Mouse (Mus musculus) neural tube, embryonic 12.5 days (tissue): Measurements from ENCODE around the gene St8sia4. TPM values are rescaled to one million over a fixed set of nuclear protein-coding genes. Genes with fewer than 3 reads are reported as not detected.

Source experiments
- ATAC-seq: fragments of 200-750 bp; cut with Nextera tagmentation; 2 replicates; pipeline ENCODE4 v1.8.0; 2017; ENCODE audit warnings: low read depth, mild to moderate bottlenecking, moderate TSS enrichment, moderate library complexity; ENCODE audit not compliant: low FRiP score
- H3K27ac ChIP-seq: fragments of 300-500 bp; sonication (generic); 2 replicates; pipeline ENCODE4 v1.5.1; 2016
- H3K27me3 ChIP-seq: fragments of 300-500 bp; sonication (generic); replicated peaks from 2 replicates; pipeline ENCODE4 v1.6.1; 2016; ENCODE audit warnings: mild to moderate bottlenecking
- H3K36me3 ChIP-seq: fragments of 300-500 bp; sonication (generic); 2 replicates; pipeline ENCODE4 v1.6.1; 2016; ENCODE audit warnings: mild to moderate bottlenecking
- H3K4me1 ChIP-seq: fragments of 300-500 bp; sonication (generic); 2 replicates; pipeline ENCODE4 v1.6.1; 2016
- H3K4me2 ChIP-seq: fragments of 300-500 bp; sonication (generic); replicated peaks from 2 replicates; pipeline ENCODE4 v1.6.1; 2016; ENCODE audit warnings: mild to moderate bottlenecking
- H3K4me3 ChIP-seq: fragments of 300-500 bp; sonication (generic); 2 replicates; pipeline ENCODE4 v1.5.1; 2016
- H3K9ac ChIP-seq: fragments of 300-500 bp; sonication (generic); 2 replicates; pipeline ENCODE4 v1.6.1; 2016; ENCODE audit warnings: mild to moderate bottlenecking
- H3K9me3 ChIP-seq: fragments of 300-500 bp; sonication (generic); 2 replicates; pipeline ENCODE4 v1.6.1; 2016; ENCODE audit warnings: mild to moderate bottlenecking
- WGBS: fragments of 180-500 bp; shearing (Covaris S2); methylation state at CpG from one replicate; pipeline ENCODE4 v1.1.7; 2016; 5-methylcytosine and 5-hydroxymethylcytosine counted together
- polyA plus RNA-seq: library from polyadenylated mRNA; unstranded; fragments of >200 nt; fragmentation: Nextera tagmentation; extraction: Ambion mirVana; gene quantifications from 2 replicates; pipeline ENCODE4 v1.2.1, GENCODE M21; 2016

St8sia4 gene
- polyA plus RNA-seq, 1 experiment from 2014 or later, result 20.4 TPM

- WGBS, result 92% methylated on average over 8 of the region's 8 CpGs
- Histone ChIP-seq H3K9me3 (no peaks in the 10 kb centered on the region), H3K27ac (no peak overlapping the region)
Observed at GRCm38 (mm10) chr1:95653445-95653844, 13.9 kb downstream of the St8sia4 start.

GRCm38 (mm10) chr1:95644292-95644691 is 23.1 kb downstream of the St8sia4 start:
- H3K4me1 ChIP-seq, result no peaks in the 10 kb centered on the region
- H3K9me3 ChIP-seq, result no peaks in the 10 kb centered on the region
- H3K36me3 ChIP-seq, result no peaks in the 10 kb centered on the region
- no peak for ATAC-seq
- H3K27me3 ChIP-seq, result no peaks in the 10 kb centered on the region
- no peak overlapping the region for H3K9ac ChIP-seq
- WGBS, result 66% methylated on average over 2 of the region's 2 CpGs
- H3K27ac ChIP-seq, result no peak overlapping the region
- H3K4me2 ChIP-seq, result no peak overlapping the region
- H3K4me3 ChIP-seq, result no peak overlapping the region

More at GRCm38 (mm10) chr1:95653445-95653844, 13.9 kb downstream of the St8sia4 start:
- Histone ChIP-seq H3K4me2 (no peak overlapping the region), H3K9ac (no peak overlapping the region), H3K36me3 (no peaks in the 10 kb centered on the region), H3K4me3 (no peak overlapping the region), H3K4me1 (no peaks in the 10 kb centered on the region), H3K27me3 (no peaks in the 10 kb centered on the region)
- no peak for ATAC-seq

- H3K36me3 ChIP-seq, result peaks cover 6% of the 10 kb centered on the region; the same call in 1 of the 2 replicates
- H3K9ac ChIP-seq, result no peak overlapping the region
- no peaks in the 10 kb centered on the region for H3K9me3 ChIP-seq
- no peak overlapping the region for H3K4me2 ChIP-seq
- H3K4me1 ChIP-seq, result no peaks in the 10 kb centered on the region
- no peak overlapping the region for H3K4me3 ChIP-seq
- whole genome bisulfite sequencing, result 82% methylated on average over 3 of the region's 3 CpGs
- no peak for ATAC-seq
- H3K27me3 ChIP-seq, result no peaks in the 10 kb centered on the region
- H3K27ac ChIP-seq, result no peak overlapping the region
Observed at GRCm38 (mm10) chr1:95639001-95639400, 28.4 kb downstream of the St8sia4 start.

- Histone ChIP-seq H3K4me2 (no peak overlapping the region), H3K9ac (no peak overlapping the region), H3K27me3 (no peaks in the 10 kb centered on the region), H3K4me1 (no peaks in the 10 kb centered on the region), H3K36me3 (no peaks in the 10 kb centered on the region), H3K27ac (no peak overlapping the region), H3K9me3 (no peaks in the 10 kb centered on the region), H3K4me3 (no peak overlapping the region)
- no peak for ATAC-seq
- WGBS, result 79% methylated on average over 5 of the region's 5 CpGs
Observed at GRCm38 (mm10) chr1:95624376-95624775, 43.0 kb downstream of the St8sia4 start.

GRCm38 (mm10) chr1:95618647-95619046 is 48.7 kb downstream of the St8sia4 start:
- H3K9ac ChIP-seq, result no peak overlapping the region
- no peak overlapping the region for H3K4me3 ChIP-seq
- no peak for ATAC-seq
- 62% methylated on average over 3 of the region's 3 CpGs for WGBS
- H3K27ac ChIP-seq, result no peak overlapping the region
- no peak overlapping the region for H3K4me2 ChIP-seq
- H3K36me3 ChIP-seq, result no peaks in the 10 kb centered on the region
- H3K27me3 ChIP-seq, result no peaks in the 10 kb centered on the region
- no peaks in the 10 kb centered on the region for H3K9me3 ChIP-seq
- no peaks in the 10 kb centered on the region for H3K4me1 ChIP-seq

- H3K27ac ChIP-seq, result no peak overlapping the region
- no peak overlapping the region for H3K9ac ChIP-seq
- ATAC-seq, result no peak
- H3K36me3 ChIP-seq, result no peaks in the 10 kb centered on the region
- 61% methylated on average over 3 of the region's 3 CpGs for WGBS
- no peaks in the 10 kb centered on the region for H3K27me3 ChIP-seq
- H3K4me3 ChIP-seq, result no peak overlapping the region
- no peaks in the 10 kb centered on the region for H3K4me1 ChIP-seq
- H3K4me2 ChIP-seq, result no peak overlapping the region
- no peaks in the 10 kb centered on the region for H3K9me3 ChIP-seq
Observed at GRCm38 (mm10) chr1:95618125-95618524, 49.2 kb downstream of the St8sia4 start.

- Histone ChIP-seq H3K27me3 (no peaks in the 10 kb centered on the region), H3K4me2 (no peak overlapping the region)
- 87% methylated on average over 2 of the region's 2 CpGs for WGBS
Observed at GRCm38 (mm10) chr1:95610017-95610416, 57.4 kb downstream of the St8sia4 start.

GRCm38 (mm10) chr1:95609045-95609444 is 58.3 kb downstream of the St8sia4 start:
- no peaks in the 10 kb centered on the region for H3K4me1 ChIP-seq
- no peak overlapping the region for H3K4me3 ChIP-seq
- no peaks in the 10 kb centered on the region for H3K9me3 ChIP-seq
- no peak for ATAC-seq
- H3K27me3 ChIP-seq, result no peaks in the 10 kb centered on the region
- WGBS, result 89% methylated on average over 5 of the region's 5 CpGs
- no peak overlapping the region for H3K4me2 ChIP-seq
- H3K9ac ChIP-seq, result no peak overlapping the region
- H3K27ac ChIP-seq, result no peak overlapping the region
- no peaks in the 10 kb centered on the region for H3K36me3 ChIP-seq

More at GRCm38 (mm10) chr1:95610017-95610416, 57.4 kb downstream of the St8sia4 start:
- H3K27ac ChIP-seq, result no peak overlapping the region
- no peaks in the 10 kb centered on the region for H3K9me3 ChIP-seq
- no peaks in the 10 kb centered on the region for H3K36me3 ChIP-seq
- no peaks in the 10 kb centered on the region for H3K4me1 ChIP-seq
- H3K4me3 ChIP-seq, result no peak overlapping the region
- ATAC-seq, result no peak
- H3K9ac ChIP-seq, result no peak overlapping the region

GRCm38 (mm10) chr1:95605458-95605857 is 61.9 kb downstream of the St8sia4 start:
- 64% methylated on average over 2 of the region's 2 CpGs for whole genome bisulfite sequencing
- Histone ChIP-seq H3K27ac (no peak overlapping the region), H3K4me1 (no peaks in the 10 kb centered on the region), H3K27me3 (no peaks in the 10 kb centered on the region), H3K9ac (no peak overlapping the region), H3K4me3 (no peak overlapping the region), H3K4me2 (no peak overlapping the region), H3K9me3 (no peaks in the 10 kb centered on the region), H3K36me3 (no peaks in the 10 kb centered on the region)
- no peak for ATAC-seq

- no peaks in the 10 kb centered on the region for H3K36me3 ChIP-seq
- no peaks in the 10 kb centered on the region for H3K27me3 ChIP-seq
- ATAC-seq, result no peak
- H3K4me2 ChIP-seq, result no peak overlapping the region
- no peak overlapping the region for H3K27ac ChIP-seq
- no peak overlapping the region for H3K9ac ChIP-seq
- WGBS, result 98% methylated on average over 1 of the region's 1 CpGs
- H3K4me1 ChIP-seq, result no peaks in the 10 kb centered on the region
- H3K4me3 ChIP-seq, result no peak overlapping the region
- H3K9me3 ChIP-seq, result no peaks in the 10 kb centered on the region
Observed at GRCm38 (mm10) chr1:95598108-95598507, 69.3 kb downstream of the St8sia4 start.

- Histone ChIP-seq H3K4me1 (no peaks in the 10 kb centered on the region), H3K9me3 (no peaks in the 10 kb centered on the region), H3K27ac (no peak overlapping the region), H3K27me3 (no peaks in the 10 kb centered on the region), H3K9ac (no peak overlapping the region), H3K4me3 (no peak overlapping the region), H3K36me3 (no peaks in the 10 kb centered on the region), H3K4me2 (no peak overlapping the region)
- no peak for ATAC-seq
- 95% methylated on average over 1 of the region's 1 CpGs for WGBS
Observed at GRCm38 (mm10) chr1:95596825-95597224, 70.5 kb downstream of the St8sia4 start.

- Histone ChIP-seq H3K27me3 (no peaks in the 10 kb centered on the region), H3K36me3 (no peaks in the 10 kb centered on the region), H3K4me3 (no peak overlapping the region), H3K9ac (no peak overlapping the region), H3K9me3 (no peaks in the 10 kb centered on the region), H3K27ac (no peak overlapping the region), H3K4me1 (no peaks in the 10 kb centered on the region), H3K4me2 (no peak overlapping the region)
- ATAC-seq, result no peak
- WGBS, result 85% methylated on average over 2 of the region's 2 CpGs
Observed at GRCm38 (mm10) chr1:95591101-95591500, 76.3 kb downstream of the St8sia4 start.

GRCm38 (mm10) chr1:95590108-95590507 is 77.3 kb downstream of the St8sia4 start:
- H3K36me3 ChIP-seq, result no peaks in the 10 kb centered on the region
- H3K27me3 ChIP-seq, result no peaks in the 10 kb centered on the region
- H3K4me1 ChIP-seq, result no peaks in the 10 kb centered on the region
- no peak for ATAC-seq
- no peak overlapping the region for H3K27ac ChIP-seq
- no peak overlapping the region for H3K4me3 ChIP-seq
- WGBS, result 85% methylated on average over 2 of the region's 2 CpGs
- H3K9ac ChIP-seq, result no peak overlapping the region
- no peak overlapping the region for H3K4me2 ChIP-seq
- no peaks in the 10 kb centered on the region for H3K9me3 ChIP-seq
